Mouse (Mus musculus) lung, adult 2 months (tissue): ENCODE results near the gene Cmss1. TPM values are rescaled to one million over a fixed set of nuclear protein-coding genes. Genes with fewer than 3 reads are reported as not detected.

ENCODE experiments used
- DNase-seq: peaks from one replicate; pipeline ENCODE4 v3.0.0; 2022
- H3K4me1 ChIP-seq: fragments of 200-500 bp; 2 replicates; pipeline ENCODE4 v1.6.1; 2011; ENCODE audit warnings: low read length; ENCODE audit not compliant: control insufficient read depth, insufficient read depth
- H3K4me3 ChIP-seq: fragments of 200-500 bp; replicated peaks from 2 replicates; pipeline ENCODE3; 2011; ENCODE audit warnings: low read depth, mild to moderate bottlenecking, control low read depth, low read length; ENCODE audit errors: extremely low read depth
- CTCF ChIP-seq: fragments of 200-500 bp; IDR thresholded peaks from 2 replicates; pipeline ENCODE4 v1.5.1; 2011; ENCODE audit warnings: mild to moderate bottlenecking, low read length, control low read depth; ENCODE audit not compliant: insufficient read depth
- POLR2A ChIP-seq: fragments of 200-500 bp; IDR thresholded peaks from 2 replicates; pipeline ENCODE4 v1.6.1; 2011; ENCODE audit warnings: low read depth, mild to moderate bottlenecking, control low read depth, low read length, borderline replicate concordance; ENCODE audit errors: extremely low read depth
- WGBS: fragments of 180-500 bp; shearing (Covaris S2); methylation state at CpG from one replicate; pipeline ENCODE4 v1.1.7; 2018; 5-methylcytosine and 5-hydroxymethylcytosine counted together
- polyA plus RNA-seq: library from polyadenylated mRNA; depleted of rRNA; stranded (reverse); fragments of >200 nt; gene quantifications from 2 replicates; pipeline ENCODE4 v1.2.3, GENCODE M21; 2012; rRNA removed

Cmss1 gene
- polyA plus RNA-seq, 1 experiment, result 8.0 TPM

- DNase-seq, result no peak
- no peaks in the 10 kb centered on the region for H3K4me1 ChIP-seq
- WGBS, result 85% methylated on average over 8 of the region's 8 CpGs
- no peak overlapping the region for H3K4me3 ChIP-seq
- TF ChIP-seq CTCF, result no peak
- no peak for TF ChIP-seq POLR2A
Measured at GRCm38 (mm10) chr16:57281417-57281816, 325.2 kb downstream of the Cmss1 start.

GRCm38 (mm10) chr16:57280221-57281217, 326.1 kb downstream of the Cmss1 start:
- no peak for TF ChIP-seq POLR2A
- TF ChIP-seq CTCF, result no peak
- no peak for DNase-seq
- no peaks in the 10 kb centered on the region for H3K4me1 ChIP-seq
- H3K4me3 ChIP-seq, result no peak overlapping the region
- WGBS, result 71% methylated on average over 31 of the region's 31 CpGs

- TF ChIP-seq CTCF (no peak), POLR2A (no peak)
- DNase-seq, result no peak
- Histone ChIP-seq H3K4me3 (no peak overlapping the region), H3K4me1 (no peaks in the 10 kb centered on the region)
- WGBS, result 85% methylated on average over 11 of the region's 12 CpGs
Measured at GRCm38 (mm10) chr16:57278976-57279626, 327.6 kb downstream of the Cmss1 start.

GRCm38 (mm10) chr16:57269751-57270150, 336.9 kb downstream of the Cmss1 start:
- Histone ChIP-seq H3K4me3 (no peak overlapping the region), H3K4me1 (peaks cover 3% of the 10 kb centered on the region; the same call in 1 of the 2 replicates)
- WGBS, result 94% methylated on average over 13 of the region's 13 CpGs
- no peak for DNase-seq
- TF ChIP-seq CTCF (no peak), POLR2A (no peak)

- no peak for DNase-seq
- TF ChIP-seq CTCF (no peak), POLR2A (no peak)
- whole genome bisulfite sequencing, result 78% methylated on average over 14 of the region's 14 CpGs
- peaks cover 3% of the 10 kb centered on the region; the same call in 1 of the 2 replicates for H3K4me1 ChIP-seq
- no peak overlapping the region for H3K4me3 ChIP-seq
Measured at GRCm38 (mm10) chr16:57268058-57268841, 338.4 kb downstream of the Cmss1 start.

- WGBS, result 0% methylated on average over 1 of the region's 1 CpGs
- no peak overlapping the region for H3K4me3 ChIP-seq
- TF ChIP-seq POLR2A, result no peak
- no peak for TF ChIP-seq CTCF
- no peak for DNase-seq
- peaks cover 3% of the 10 kb centered on the region; the same call in 1 of the 2 replicates for H3K4me1 ChIP-seq
Measured at GRCm38 (mm10) chr16:57267068-57267467, 339.6 kb downstream of the Cmss1 start.

GRCm38 (mm10) chr16:57260152-57260551, 346.5 kb downstream of the Cmss1 start:
- TF ChIP-seq POLR2A, result no peak
- no peak for TF ChIP-seq CTCF
- no peak for DNase-seq
- WGBS, result 75% methylated on average over 10 of the region's 10 CpGs
- H3K4me3 ChIP-seq, result no peak overlapping the region
- H3K4me1 ChIP-seq, result no peaks in the 10 kb centered on the region

GRCm38 (mm10) chr16:57259356-57260083, 347.1 kb downstream of the Cmss1 start:
- Histone ChIP-seq H3K4me3 (no peak overlapping the region), H3K4me1 (no peaks in the 10 kb centered on the region)
- no peak for TF ChIP-seq POLR2A
- TF ChIP-seq CTCF, result no peak
- WGBS, result 76% methylated on average over 13 of the region's 13 CpGs
- DNase-seq, result no peak

Other genes with a start within 250 kb of the Cmss1 start
- 1.7 and 3.6 TPM in 2 replicates for gene Col8a1, start 147.9 kb upstream of the Cmss1 start, polyA plus RNA-seq